Mouse (Mus musculus) limb, embryonic 11.5 days (tissue): ENCODE data around the gene Tenm4. TPM values are rescaled to one million over a fixed set of nuclear protein-coding genes. Genes with fewer than 3 reads are reported as not detected.
A peak's percentile ranks its signal among the peaks of the same experiment; 100 is the strongest.

Experiments
- ATAC-seq: fragments of 200-750 bp; cut with Nextera tagmentation; 2 replicates; pipeline ENCODE4 v1.8.0; 2017; ENCODE audit warnings: low read depth; ENCODE audit not compliant: insufficient number of reproducible peaks, low FRiP score, low TSS enrichment
- DNase-seq: peaks from one replicate; pipeline ENCODE4 v3.0.0-alpha.2; 2015; ENCODE audit warnings: low spot score
- H3K27ac ChIP-seq: fragments of 300-500 bp; sonication (generic); replicated peaks from 2 replicates; pipeline ENCODE4 v1.5.1; 2014; ENCODE audit warnings: low read depth, mild to moderate bottlenecking, low read length
- H3K27me3 ChIP-seq: fragments of 300-500 bp; sonication (generic); 2 replicates; pipeline ENCODE4 v1.6.1; 2014; ENCODE audit warnings: mild to moderate bottlenecking, low read length, mixed read lengths; ENCODE audit not compliant: control insufficient read depth, insufficient read depth
- H3K36me3 ChIP-seq: fragments of 300-500 bp; sonication (generic); 2 replicates; pipeline ENCODE4 v1.6.1; 2014; ENCODE audit warnings: mild to moderate bottlenecking, low read length, moderate library complexity, mixed read lengths; ENCODE audit not compliant: control insufficient read depth, insufficient read depth
- H3K4me1 ChIP-seq: fragments of 300-500 bp; sonication (generic); 2 replicates; pipeline ENCODE4 v1.6.1; 2014; ENCODE audit warnings: low read length, mixed read lengths; ENCODE audit not compliant: control insufficient read depth, insufficient read depth
- H3K4me2 ChIP-seq: fragments of 300-500 bp; sonication (generic); 2 replicates; pipeline ENCODE4 v1.6.1; 2014; ENCODE audit warnings: low read depth, mild to moderate bottlenecking, moderate library complexity; ENCODE audit not compliant: severe bottlenecking
- H3K4me3 ChIP-seq: fragments of 300-500 bp; sonication (generic); 2 replicates; pipeline ENCODE4 v1.5.1; 2014; ENCODE audit warnings: low read depth, low read length
- H3K9ac ChIP-seq: fragments of 300-500 bp; sonication (generic); 2 replicates; pipeline ENCODE4 v1.6.1; 2014; ENCODE audit warnings: mild to moderate bottlenecking, low read length
- H3K9me3 ChIP-seq: fragments of 300-500 bp; sonication (generic); 2 replicates; pipeline ENCODE4 v1.6.1; 2016; ENCODE audit warnings: low read length; ENCODE audit not compliant: control insufficient read depth
- WGBS: fragments of 180-500 bp; shearing (Covaris S2); extraction: QIAGEN DNeasy Blood & Tissue Kit; methylation state at CpG from one replicate; pipeline ENCODE4 v1.1.7; 2014; 5-methylcytosine and 5-hydroxymethylcytosine counted together
- polyA plus RNA-seq: library from polyadenylated mRNA; unstranded; fragments of >200 nt; fragmentation: Nextera tagmentation; extraction: Ambion mirVana; gene quantifications from 2 replicates; pipeline ENCODE4 v1.2.1, GENCODE M21; 2014

Gene Tenm4
- polyA plus RNA-seq, 1 experiment from 2014 or later = 43.1 TPM

- no peak overlapping the region for H3K9ac ChIP-seq
- H3K4me1 ChIP-seq = peaks cover 4% of the 10 kb centered on the region
- H3K36me3 ChIP-seq = peaks cover 2% of the 10 kb centered on the region; the same call in 1 of the 2 replicates
- WGBS = 35% methylated on average over 5 of the region's 5 CpGs
- no peak overlapping the region for H3K27ac ChIP-seq
- H3K9me3 ChIP-seq = no peaks in the 10 kb centered on the region
- no peaks in the 10 kb centered on the region for H3K27me3 ChIP-seq
- ATAC-seq (no peak), DNase-seq (no peak)
- H3K4me2 ChIP-seq = no peak overlapping the region
- H3K4me3 ChIP-seq = no peak overlapping the region
Measured at GRCm38 (mm10) chr7:96902183-96902582, 731.1 kb downstream of the Tenm4 start.

- WGBS = 94% methylated on average over 17 of the region's 17 CpGs
- Histone ChIP-seq H3K36me3 (peaks cover 2% of the 10 kb centered on the region; the same call in 1 of the 2 replicates), H3K27ac (no peak overlapping the region), H3K9ac (no peak overlapping the region), H3K9me3 (no peaks in the 10 kb centered on the region), H3K4me3 (no peak overlapping the region), H3K4me2 (no peak overlapping the region), H3K4me1 (peaks cover 4% of the 10 kb centered on the region), H3K27me3 (no peaks in the 10 kb centered on the region)
- DNase-seq (no peak), ATAC-seq (no peak)
Measured at GRCm38 (mm10) chr7:96903088-96903985, 732.3 kb downstream of the Tenm4 start.

- no peak overlapping the region for H3K9ac ChIP-seq
- DNase-seq (no peak), ATAC-seq (no peak)
- no peaks in the 10 kb centered on the region for H3K9me3 ChIP-seq
- 56% methylated on average over 3 of the region's 3 CpGs for WGBS
- H3K4me1 ChIP-seq = peaks cover 7% of the 10 kb centered on the region
- peaks cover 2% of the 10 kb centered on the region; the same call in 1 of the 2 replicates for H3K36me3 ChIP-seq
- H3K27ac ChIP-seq = no peak overlapping the region
- no peak overlapping the region for H3K4me3 ChIP-seq
- no peaks in the 10 kb centered on the region for H3K27me3 ChIP-seq
- H3K4me2 ChIP-seq = no peak overlapping the region
Measured at GRCm38 (mm10) chr7:96904442-96904841, 733.4 kb downstream of the Tenm4 start.

- ATAC-seq (no peak), DNase-seq (no peak)
- Histone ChIP-seq H3K4me2 (no peak overlapping the region), H3K27ac (no peak overlapping the region), H3K4me3 (no peak overlapping the region), H3K9ac (no peak overlapping the region), H3K36me3 (peaks cover 2% of the 10 kb centered on the region; the same call in 1 of the 2 replicates), H3K27me3 (no peaks in the 10 kb centered on the region), H3K9me3 (no peaks in the 10 kb centered on the region), H3K4me1 (peaks cover 12% of the 10 kb centered on the region)
- WGBS = 82% methylated on average over 1 of the region's 1 CpGs
Measured at GRCm38 (mm10) chr7:96904936-96905335, 733.9 kb downstream of the Tenm4 start.

- Histone ChIP-seq H3K4me2 (no peak overlapping the region), H3K36me3 (peaks cover 2% of the 10 kb centered on the region; the same call in 1 of the 2 replicates), H3K9ac (no peak overlapping the region), H3K27me3 (no peaks in the 10 kb centered on the region), H3K27ac (no peak overlapping the region), H3K4me3 (no peak overlapping the region), H3K9me3 (no peaks in the 10 kb centered on the region), H3K4me1 (peaks cover 17% of the 10 kb centered on the region)
- ATAC-seq (no peak), DNase-seq (no peak)
- 91% methylated on average over 3 of the region's 3 CpGs for WGBS
Measured at GRCm38 (mm10) chr7:96905422-96905821, 734.4 kb downstream of the Tenm4 start.

- no peak for ATAC-seq
Measured at GRCm38 (mm10) chr7:96906216-96906615, 735.2 kb downstream of the Tenm4 start.

GRCm38 (mm10) chr7:96907971-96908680 is 737.1 kb downstream of the Tenm4 start:
- no peak overlapping the region for H3K4me2 ChIP-seq

More at GRCm38 (mm10) chr7:96906216-96906615, 735.2 kb downstream of the Tenm4 start:
- DNase-seq = no peak
- Histone ChIP-seq H3K9ac (no peak overlapping the region), H3K27ac (no peak overlapping the region), H3K9me3 (no peaks in the 10 kb centered on the region), H3K27me3 (no peaks in the 10 kb centered on the region), H3K36me3 (peaks cover 2% of the 10 kb centered on the region; the same call in 1 of the 2 replicates), H3K4me3 (no peak overlapping the region), H3K4me2 (no peak overlapping the region), H3K4me1 (peaks cover 23% of the 10 kb centered on the region)
- 94% methylated on average over 20 of the region's 20 CpGs for WGBS

GRCm38 (mm10) chr7:96909856-96910255 is 738.8 kb downstream of the Tenm4 start:
- Histone ChIP-seq H3K36me3 (peaks cover 2% of the 10 kb centered on the region; the same call in 1 of the 2 replicates), H3K9me3 (no peaks in the 10 kb centered on the region), H3K4me1 (peaks cover 35% of the 10 kb centered on the region), H3K4me2 (no peak overlapping the region), H3K27me3 (no peaks in the 10 kb centered on the region), H3K9ac (no peak overlapping the region), H3K4me3 (no peak overlapping the region), H3K27ac (peak overlapping the region; percentile 66; the same call in 1 of the 2 replicates)
- WGBS = 82% methylated on average over 5 of the region's 5 CpGs
- no peak for ATAC-seq
- DNase-seq = no peak

More at GRCm38 (mm10) chr7:96907971-96908680, 737.1 kb downstream of the Tenm4 start:
- DNase-seq = no peak
- Histone ChIP-seq H3K27ac (no peak overlapping the region), H3K36me3 (peaks cover 2% of the 10 kb centered on the region; the same call in 1 of the 2 replicates), H3K27me3 (no peaks in the 10 kb centered on the region), H3K9ac (no peak overlapping the region), H3K9me3 (no peaks in the 10 kb centered on the region), H3K4me1 (peaks cover 35% of the 10 kb centered on the region), H3K4me3 (no peak overlapping the region)
- WGBS = 76% methylated on average over 16 of the region's 16 CpGs
- ATAC-seq = no peak
